Mouse (Mus musculus) brain, adult 2 months (tissue): ENCODE measurements around the gene Pla2g16.
A peak's percentile ranks its signal among the peaks of the same experiment; 100 is the strongest.

ENCODE experiments used
- DNase-seq: peaks from one replicate; pipeline ENCODE4 v3.0.0; 2011; ENCODE audit warnings: low read depth, low spot score

Gene Pla2g16

GRCm38 (mm10) chr19:7611942-7612757 lies 54.9 kb downstream of the Pla2g16 start, which contains the start of gene Hrasls5:
Gene Hrasls5, plus strand, starts transcription at chr19:7612541.
- DNase-seq = peak; percentile 75

- no peak for DNase-seq
Observed at GRCm38 (mm10) chr19:7613151-7613550, 55.9 kb downstream of the Pla2g16 start.

DNA sequence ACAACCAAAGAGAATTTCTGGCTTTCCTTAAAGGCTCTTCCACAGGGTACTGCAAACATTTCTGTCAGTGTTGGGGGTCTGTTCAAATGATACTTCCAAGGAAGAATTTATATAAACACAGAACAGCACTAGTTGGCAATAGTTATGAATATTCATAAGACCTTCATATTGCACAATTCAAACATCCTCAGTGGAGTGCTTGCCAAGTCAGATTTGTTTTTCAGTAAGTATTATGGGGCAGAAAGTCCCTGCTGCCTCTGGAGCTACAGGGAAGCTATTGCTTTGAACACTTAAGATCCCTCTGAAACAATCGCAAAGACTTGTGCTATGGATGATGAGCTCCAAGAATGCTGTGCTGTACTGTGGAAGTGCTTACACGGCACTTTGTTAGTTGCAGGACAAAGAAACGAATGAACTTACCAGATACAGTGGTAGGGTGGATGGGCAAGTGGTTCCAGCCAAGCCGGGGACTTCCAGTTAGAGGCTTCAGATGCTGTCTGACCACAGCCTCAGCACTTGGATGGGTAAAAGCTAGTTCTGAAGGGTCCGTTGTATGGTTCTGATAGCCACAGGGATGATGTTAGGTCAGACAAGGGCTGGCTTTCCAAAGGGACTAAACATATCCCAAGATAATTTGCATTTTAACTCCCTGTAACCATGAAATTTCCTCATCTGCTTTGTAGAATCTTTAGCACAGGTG lies 59.1 kb downstream of the Pla2g16 start:
- DNase-seq = no peak

DNA sequence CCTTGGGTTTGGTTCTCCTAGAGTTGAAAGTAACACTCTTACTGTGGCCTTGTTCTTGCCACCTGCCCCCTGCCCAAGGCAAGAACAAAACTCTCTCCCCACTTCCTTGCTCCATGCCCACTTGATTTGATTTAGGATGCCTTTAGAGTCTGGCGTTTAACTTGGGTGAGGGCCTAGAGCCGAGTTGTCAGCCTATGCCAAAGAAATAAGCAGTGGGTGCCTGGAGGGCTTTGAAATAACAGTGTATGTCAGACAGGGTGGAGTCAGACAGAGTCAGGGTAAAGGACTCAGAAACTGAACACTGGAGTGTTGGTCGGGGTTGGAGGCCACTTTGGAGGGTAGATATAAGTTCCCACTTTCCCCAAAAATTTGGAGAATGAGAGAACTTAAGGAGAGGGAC lies 59.8 kb downstream of the Pla2g16 start:
- DNase-seq = no peak

GRCm38 (mm10) chr19:7617696-7618095 lies 60.4 kb downstream of the Pla2g16 start:
- DNase-seq = peak; percentile 82

DNA sequence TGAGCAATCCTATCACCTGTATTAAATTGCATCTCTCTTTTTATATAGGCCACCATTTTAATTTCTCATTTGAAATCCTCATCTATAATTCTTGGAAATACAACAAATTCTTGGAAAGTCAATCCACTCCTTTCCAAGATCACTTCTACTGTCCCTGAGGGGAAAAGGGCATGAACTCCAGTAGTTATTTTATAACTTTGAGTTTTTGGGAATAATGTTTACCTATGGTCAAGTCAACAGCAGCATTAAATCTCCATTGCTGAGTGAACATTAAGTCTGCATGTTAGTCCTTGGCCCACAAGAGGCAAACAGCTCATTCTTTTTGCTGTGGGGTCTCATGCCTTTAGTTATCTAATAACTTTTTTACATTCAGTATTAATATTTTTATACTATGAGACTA lies 75.8 kb downstream of the Pla2g16 start:
- no peak for DNase-seq

GRCm38 (mm10) chr19:7633786-7634185 lies 76.5 kb downstream of the Pla2g16 start:
- no peak for DNase-seq
